Mouse (Mus musculus) kidney, adult 8-10 months (tissue): ENCODE measurements around the gene Slc45a3.
A peak's percentile ranks its signal among the peaks of the same experiment; 100 is the strongest.

ENCODE experiments used
- DNase-seq, 2 experiments: peaks; one replicate each; pipeline ENCODE4 v3.0.0; 2022

The Slc45a3 gene

DNA sequence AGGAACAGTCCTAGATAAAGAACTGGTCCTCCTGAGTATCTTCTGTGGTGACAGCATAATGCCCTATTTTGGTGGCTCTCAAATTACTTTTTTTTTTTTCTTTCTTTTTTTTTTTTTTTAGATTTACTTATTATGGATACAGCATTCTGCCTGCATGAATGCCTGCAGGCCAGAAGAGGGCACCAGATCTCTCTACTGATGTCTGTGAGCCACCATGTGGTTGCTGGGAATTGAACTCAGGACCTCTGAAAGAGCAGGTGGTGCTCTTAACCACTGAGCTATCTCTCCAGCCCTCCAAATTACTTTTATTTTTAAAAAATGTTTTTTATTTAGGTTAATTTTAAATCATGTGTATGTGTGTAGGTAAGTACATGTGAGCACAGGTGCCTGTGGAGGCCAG, 37.7 kb downstream of the Slc45a3 start:
- no peak for DNase-seq

- DNase-seq = no peak
These were observed 39.1 kb downstream of the Slc45a3 start for GRCm38 (mm10) chr1:132001880-132002330.

DNA sequence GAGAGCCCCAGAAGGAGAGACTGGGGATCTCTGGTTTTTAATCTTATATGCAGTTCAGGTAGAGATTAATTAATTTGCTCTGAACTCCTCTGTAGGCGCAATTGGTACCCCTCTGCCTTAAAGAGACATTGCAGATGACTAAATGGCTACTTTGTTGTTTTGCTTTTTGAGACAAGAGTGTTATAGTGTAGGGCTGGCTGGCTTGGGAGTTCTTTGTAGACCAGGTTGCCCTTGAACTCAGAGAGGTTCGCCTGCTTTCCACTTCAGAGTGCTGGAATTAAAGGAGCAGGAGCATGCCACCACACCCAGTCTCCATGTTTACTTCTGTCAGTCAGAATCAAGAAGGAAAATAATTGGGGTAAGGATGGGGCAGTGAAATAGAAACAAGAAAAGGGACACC, 40.3 kb downstream of the Slc45a3 start:
- no peak for DNase-seq

GRCm38 (mm10) chr1:132003817-132004216, 41.0 kb downstream of the Slc45a3 start:
- peak in 1 of 2 experiments; percentile 22 for DNase-seq

DNA sequence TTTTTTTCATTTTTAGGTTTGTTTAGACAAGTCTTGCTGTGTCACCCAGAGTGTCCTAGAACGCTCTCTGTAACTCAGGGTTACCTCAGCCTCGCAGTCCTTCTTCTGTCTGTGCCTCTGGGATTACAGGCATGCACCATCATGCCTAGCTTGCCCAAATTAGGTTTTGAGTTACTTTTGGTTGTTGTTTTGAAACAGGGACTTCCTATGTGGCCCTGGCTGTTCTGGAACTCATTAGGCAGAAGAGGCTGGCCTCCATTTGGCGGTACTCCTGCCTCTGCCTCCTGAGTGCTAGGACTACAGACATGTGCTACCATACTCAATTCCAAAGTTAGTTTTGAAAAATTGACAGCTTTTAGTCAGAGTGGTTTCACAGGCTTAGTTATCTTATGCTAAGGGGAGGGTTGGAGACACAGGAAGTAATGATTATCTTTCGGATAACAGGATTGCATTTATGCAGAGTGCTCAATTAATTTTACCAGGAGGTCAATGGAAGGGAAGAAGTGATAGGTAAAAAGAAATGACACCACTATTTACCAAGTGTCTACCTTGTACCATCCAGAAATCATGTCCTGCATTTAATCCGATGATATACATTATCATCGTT, 41.9 kb downstream of the Slc45a3 start:
- DNase-seq = no peak

DNA sequence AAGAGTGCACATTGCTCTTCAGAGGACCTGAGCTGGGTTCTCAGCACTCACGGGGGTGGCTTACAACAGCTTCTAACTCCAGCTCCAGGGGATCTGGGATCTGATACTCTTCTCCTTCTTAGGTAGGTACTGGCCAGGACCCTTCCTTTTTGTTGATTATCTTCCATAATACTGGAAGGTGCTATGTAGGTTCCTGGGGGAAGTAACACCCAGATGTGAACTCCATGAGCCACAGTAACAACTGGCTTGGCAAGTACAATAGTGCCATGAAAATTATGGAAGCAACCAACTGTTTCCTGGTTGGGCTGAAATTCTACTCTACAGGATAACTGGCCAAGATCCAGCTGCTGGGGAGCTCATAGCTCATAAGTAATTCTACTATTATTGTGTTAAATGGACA, 42.7 kb downstream of the Slc45a3 start:
- DNase-seq = no peak

DNA sequence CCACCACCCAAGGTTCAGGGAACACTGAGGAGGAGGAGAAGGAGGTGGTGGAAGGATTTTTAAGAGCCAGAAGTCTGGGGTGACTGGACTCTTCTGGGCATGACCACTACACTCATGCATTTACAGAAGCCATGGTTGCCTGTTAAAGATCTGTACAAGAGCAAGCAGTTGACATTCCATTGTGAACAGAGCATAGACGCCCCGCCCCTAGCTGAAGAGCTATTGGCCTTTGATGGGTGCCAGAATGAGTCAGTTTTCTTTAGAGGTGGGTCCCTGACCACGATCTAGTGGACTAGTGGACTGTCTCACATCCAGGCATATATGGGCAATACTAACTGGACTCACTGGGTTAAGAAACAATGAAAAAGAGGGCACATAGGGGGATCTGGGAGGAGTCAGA, 43.3 kb downstream of the Slc45a3 start:
- no peak for DNase-seq

- no peak for DNase-seq
These were observed 44.0 kb downstream of the Slc45a3 start for GRCm38 (mm10) chr1:132006721-132007120.

DNA sequence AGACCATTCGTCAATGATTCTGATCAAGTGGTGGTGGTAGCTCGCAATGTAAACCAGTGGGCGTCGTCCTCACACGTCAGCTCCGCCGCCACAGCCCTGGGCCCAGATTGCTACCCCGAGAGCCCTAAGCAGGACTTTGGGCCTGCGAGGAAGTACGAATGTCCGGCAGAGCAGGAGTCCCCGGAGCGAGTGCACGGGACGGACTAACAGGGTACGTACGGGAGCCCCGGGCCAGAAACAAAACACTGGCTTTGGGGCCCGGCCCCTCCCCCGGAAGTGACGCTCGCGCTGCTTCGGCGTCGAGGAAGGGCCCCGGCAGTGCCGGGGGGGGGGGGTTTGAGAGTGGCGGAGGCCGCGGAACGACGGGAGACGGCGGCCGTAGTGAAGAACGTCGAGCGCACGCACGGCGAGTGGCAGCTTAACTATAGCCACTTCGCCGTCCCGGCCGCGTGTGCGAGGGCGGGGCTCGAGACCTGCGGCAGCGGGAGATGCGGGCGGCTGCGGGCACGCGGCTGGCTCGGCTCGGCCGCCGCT, 44.6 kb downstream of the Slc45a3 start, which contains the start of gene Elk4:
Gene Elk4 (plus strand): TSS at position 326 of the 534 bp plus-strand sequence.
- peak; percentile 90 to 92 for DNase-seq

DNA sequence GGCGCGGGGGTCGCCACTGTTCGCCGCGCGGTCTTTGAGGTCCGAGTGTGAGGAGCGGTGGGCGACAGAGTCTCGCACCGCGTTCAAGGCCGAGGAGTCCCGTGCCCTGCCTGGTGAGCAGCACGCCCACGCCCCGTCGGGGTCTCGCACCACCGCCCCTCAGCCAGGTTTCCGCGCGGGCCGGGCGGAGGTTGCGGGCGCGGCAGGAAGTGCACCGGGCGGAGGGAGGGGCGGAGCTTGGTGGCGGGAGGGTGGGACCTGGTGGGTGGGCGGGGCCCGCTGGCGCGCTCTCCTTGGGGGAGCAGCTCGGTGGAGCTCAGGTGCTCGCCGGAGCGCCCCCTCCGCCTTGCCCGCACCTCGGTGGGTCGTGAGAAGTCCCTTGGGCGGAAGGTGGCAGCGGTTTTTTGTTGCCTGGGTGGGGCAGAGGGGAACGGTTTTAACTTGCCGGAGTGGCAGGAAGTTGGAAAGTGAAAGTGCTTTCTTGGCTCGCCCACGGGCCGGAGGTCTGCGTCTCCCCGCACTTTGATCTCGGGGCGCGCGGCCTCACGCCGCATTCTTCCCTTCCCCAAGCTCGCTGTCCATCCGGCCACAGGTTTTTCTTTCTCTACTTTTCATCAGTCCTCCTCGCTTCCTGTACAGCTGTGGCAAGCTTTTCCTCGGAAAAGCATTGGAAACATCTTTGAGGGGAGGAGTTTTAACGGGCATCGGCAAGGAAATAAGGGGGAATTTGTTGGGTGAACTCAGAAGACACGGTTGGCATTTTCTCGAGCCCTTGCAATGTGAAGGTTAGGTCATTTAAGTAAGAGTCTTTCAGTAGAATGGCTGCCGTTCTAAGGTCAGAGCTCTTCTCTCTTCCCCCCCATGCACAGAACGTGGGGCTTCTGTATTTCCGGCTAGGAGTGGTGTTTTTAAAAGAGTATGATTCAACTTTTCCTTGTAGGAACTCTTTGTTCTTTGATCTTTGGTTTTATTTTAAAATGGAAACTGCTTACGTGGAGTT, 45.4 kb downstream of the Slc45a3 start:
- DNase-seq = peak; percentile 76 to 85

DNA sequence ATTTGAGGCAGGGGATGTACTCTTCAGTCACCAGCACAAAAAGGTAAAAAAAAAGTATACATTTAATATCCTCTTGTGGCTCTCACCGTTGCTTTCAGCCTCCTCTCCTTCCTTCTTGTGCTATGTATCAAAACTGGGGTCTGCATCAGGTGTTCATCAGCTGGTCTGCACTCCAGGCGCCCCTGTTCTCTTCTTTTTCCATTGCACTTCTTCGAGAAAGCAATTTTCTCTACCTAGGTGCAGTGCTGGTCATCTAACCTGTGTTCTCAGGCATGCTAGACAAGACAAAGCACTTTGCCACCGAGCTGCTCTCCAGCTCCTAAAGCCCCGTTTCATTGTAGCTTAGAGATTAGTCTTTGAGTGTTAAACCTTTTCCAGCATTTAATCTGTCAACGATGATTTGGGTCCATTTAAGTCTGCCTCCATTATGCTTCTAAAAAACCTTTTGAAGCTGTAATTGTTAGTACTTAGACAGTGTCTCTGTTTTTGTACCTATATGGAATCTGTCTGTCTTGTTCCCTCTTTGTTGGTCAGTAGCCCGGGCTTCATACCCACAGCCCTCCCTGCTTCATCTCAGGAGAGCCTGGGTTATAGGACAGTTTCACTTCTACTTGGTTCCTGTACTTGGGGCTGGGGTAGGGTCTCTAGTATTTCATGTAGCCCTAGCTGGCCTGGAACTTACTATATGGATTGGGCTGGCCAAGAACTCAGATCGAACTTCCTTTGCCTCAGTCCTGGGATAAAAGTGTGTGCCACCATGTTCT, 46.3 kb downstream of the Slc45a3 start:
- DNase-seq = no peak

DNA sequence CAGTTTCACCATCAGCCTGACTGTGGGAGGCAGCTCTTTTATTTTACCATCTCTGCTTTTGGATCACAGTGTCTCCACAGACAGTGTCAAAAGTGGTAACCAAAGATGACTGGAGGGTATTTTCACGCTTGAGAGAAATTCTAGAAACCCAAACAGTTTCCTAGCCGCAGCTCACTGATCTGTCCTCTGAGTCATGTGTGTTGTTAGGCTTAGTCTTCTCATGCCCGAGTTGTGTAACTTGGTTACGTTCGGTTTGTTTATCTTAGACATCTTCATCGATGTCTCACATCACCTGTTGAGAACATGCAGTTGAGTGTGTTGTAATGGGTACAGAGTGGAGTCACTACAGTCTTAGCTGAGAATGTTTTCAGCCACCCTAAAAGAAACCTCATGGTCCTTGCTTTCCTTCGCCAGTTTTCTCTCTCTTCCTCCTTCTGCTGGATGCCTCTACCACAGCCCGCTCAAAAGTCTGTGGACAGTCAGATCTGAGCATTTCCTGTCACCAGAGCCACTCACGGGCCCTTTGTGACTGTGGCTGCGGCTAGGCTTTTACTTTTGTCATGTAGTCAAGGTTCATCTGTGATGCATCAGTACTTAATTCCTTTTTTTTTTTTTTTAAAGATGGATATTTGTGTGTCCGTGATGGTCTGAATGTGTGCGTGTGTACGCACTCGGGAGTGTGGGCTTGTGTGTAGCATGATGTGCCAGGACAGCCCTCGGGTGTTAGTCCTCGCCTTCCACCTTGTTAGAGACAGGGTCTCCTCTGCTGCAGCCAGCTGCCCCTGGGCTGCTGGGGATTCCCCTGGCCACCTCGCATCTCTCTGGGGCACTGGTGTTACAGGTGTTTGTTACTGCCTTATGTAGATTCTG, 48.1 kb downstream of the Slc45a3 start:
- DNase-seq = no peak

DNA sequence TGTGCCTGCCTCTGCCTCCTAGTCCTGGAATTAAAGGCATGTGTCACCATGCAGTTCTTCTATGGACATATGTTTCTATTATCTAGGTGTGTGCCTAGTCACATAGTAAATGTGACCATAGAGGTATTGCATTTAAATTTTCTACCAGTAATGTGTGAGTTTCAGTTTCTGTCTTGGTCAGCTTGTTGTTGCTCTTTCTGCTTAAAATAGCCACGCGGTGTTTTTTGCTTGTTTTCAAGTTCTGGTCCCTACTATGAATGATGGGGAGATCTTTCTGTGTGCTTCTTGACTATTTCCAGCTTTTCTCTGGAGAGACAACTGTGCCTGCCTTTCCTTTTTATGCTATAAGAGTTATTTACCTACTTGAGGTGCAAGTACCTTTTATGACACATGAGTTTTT, 49.0 kb downstream of the Slc45a3 start:
- DNase-seq = no peak

DNA sequence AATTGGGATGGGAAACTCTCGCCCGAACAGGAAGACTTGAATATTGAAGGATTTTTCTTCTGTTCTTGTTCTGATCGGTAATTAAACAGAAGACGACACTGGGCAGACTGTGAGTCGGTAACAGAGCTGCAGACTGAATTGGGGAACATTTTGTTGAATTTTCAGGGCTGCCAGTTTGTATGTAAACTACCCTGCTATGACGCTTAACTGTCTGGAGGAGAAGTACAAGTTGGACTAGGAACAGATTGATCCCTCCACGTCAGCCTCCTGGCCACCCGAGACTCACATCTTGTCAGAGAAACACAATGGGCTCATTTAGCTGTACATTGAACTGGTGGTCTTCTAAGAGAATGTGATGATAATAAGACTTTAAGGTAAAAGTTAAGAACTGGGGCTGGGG, 50.1 kb downstream of the Slc45a3 start:
- DNase-seq = no peak

DNA sequence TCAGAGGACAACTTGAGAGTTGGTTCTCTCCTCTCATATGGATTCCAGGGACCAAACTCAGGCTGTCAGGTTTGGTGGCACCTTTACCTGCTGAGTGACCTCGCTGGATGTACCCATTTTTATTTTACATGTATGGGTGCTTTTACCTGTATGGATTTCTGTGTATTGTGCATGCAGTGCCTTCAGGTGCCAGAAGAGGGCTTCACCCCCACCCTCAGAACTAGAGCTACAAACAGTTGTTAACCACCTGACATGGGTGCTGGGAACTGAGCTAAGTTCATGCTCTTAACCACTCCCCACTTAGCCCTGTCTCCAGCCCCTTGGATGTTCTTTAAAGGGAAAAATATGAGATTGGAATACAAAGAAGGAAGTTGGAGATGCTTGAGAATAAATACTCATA, 52.0 kb downstream of the Slc45a3 start:
- DNase-seq = peak in 1 of 2 experiments; percentile 13

GRCm38 (mm10) chr1:132016691-132017090, 53.9 kb downstream of the Slc45a3 start:
- DNase-seq = no peak

- DNase-seq = no peak
These were observed 57.1 kb downstream of the Slc45a3 start for GRCm38 (mm10) chr1:132019876-132020275.

DNA sequence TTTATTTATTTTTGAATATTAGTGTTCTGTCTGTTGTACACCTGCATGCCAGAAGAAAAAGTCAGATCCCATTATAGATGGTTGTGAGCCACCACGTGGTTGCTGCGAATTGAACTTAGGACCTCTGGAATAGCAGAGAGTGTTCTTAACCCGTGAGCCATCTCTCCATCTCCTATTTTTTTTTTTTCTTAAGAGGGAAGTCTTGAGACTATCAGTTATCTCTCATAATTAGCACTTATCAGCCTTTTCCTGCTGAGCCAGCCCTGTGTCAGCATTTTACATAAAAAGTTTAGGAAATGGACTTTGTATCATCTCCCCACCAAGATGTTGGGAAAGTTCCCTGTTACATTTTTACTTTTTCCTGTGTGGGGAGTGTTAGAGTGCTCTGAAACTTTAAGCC, 59.3 kb downstream of the Slc45a3 start:
- DNase-seq = no peak

DNA sequence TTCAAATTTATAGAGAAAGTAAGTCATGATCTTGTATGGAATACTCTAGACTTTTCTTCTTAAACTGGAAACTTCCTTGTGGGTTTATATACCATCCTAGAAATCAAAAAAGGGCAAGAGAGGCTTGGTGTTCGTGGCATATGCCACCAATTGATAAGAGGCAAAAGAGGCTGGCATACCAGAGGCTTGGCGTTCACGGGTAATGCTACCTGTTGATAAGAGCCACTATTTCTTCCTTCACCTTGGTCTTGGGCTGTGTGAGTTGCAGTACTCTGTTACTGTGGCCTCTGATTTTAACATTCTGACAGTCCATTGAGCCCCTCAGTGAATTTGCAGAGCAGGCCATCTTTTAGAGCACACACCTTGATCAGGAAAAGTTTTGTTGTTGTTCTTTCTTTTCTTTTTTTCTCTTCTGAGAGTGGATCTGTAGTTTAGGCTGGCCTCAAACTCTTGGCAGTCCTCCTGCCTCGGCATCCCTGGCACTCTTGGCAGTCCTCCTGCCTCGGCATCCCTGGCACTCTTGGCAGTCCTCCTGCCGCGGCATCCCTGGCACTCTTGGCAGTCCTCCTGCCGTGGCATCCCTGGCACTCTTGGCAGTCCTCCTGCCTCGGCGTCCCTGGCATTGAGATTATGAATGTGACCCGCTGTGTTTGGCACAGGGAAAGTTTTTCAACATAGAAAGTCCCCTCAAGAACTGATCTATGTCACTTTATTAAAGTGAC, 64.3 kb downstream of the Slc45a3 start:
- DNase-seq = no peak

DNA sequence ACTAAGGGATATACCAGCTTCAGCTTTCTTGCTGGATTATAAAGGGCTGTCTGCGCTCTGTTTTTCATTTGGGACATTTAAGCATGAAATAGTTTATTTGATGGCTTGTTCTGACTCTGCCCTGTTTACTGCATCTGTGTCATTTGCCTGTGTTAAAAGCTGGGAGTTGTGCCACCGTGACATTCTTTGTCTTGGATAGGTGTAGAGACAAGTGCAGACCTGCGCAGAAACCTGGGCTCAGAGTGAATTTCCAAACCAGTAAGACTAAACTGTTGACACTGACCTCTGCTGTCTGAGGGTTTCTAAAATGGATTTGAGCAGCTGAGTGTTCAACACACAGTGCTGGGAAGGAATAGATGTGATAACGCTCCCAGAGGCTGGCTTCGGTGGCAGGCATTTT, 65.2 kb downstream of the Slc45a3 start:
- DNase-seq = no peak

GRCm38 (mm10) chr1:132028413-132028812, 65.6 kb downstream of the Slc45a3 start:
- DNase-seq = no peak
